Mouse (Mus musculus): Measurements from ENCODE around the gene Kcnip3. TPM values are rescaled to one million over a fixed set of nuclear protein-coding genes. Genes with fewer than 3 reads are reported as not detected.

The Kcnip3 gene
- total RNA-seq, 2 experiments from 2014 or later: 3.5 to 4.3 TPM

Other genes with a start within 250 kb of the Kcnip3 start
- gene Dusp2, start 185.9 kb downstream of the Kcnip3 start, total RNA-seq (2021): 1 to 10 TPM; 4.2 to 5.5 TPM
- under 1 TPM in 1 of 2 experiments, not detected in 1; 0.21 TPM for gene Astl, start 183.5 kb downstream of the Kcnip3 start, total RNA-seq (2021)
- 1 to 10 TPM; 2.6 to 2.7 TPM for gene Adra2b, start 158.9 kb downstream of the Kcnip3 start, total RNA-seq (2021)
- under 1 TPM; 0.48 to 0.58 TPM for gene Gpat2, start 96.9 kb downstream of the Kcnip3 start, total RNA-seq (2021)
- 10 to 100 TPM; 44.4 to 52.4 TPM for gene Fahd2a, start 77.5 kb downstream of the Kcnip3 start, total RNA-seq (2021)
- under 1 TPM; 0.09 to 0.12 TPM for gene Prom2, start 19.4 kb upstream of the Kcnip3 start, total RNA-seq (2021)
- gene Zfp661, start 65.0 kb upstream of the Kcnip3 start, total RNA-seq (2021): 1 to 10 TPM; 3.0 to 4.3 TPM
- gene Mrps5, start 65.1 kb upstream of the Kcnip3 start, total RNA-seq (2021): 100 to 1,000 TPM; 137 to 159 TPM
- gene Mal, start 134.6 kb upstream of the Kcnip3 start, total RNA-seq (2021): 1 to 10 TPM; 5.8 to 7.0 TPM
- gene Mall, start 207.8 kb upstream of the Kcnip3 start, total RNA-seq (2021): 1 to 10 TPM; 5.1 to 6.0 TPM